Mouse (Mus musculus) ZHBTc4 (cell line): ENCODE data around the gene 9530002B09Rik.

Experiments used
- DNase-seq: peaks from one replicate; pipeline ENCODE4 v3.0.0-alpha.2; 2011; ENCODE audit warnings: low read depth, low spot score

9530002B09Rik gene

GRCm38 (mm10) chr4:122688975-122689374 is at the start of gene 9530002B09Rik:
Gene 9530002B09Rik, plus strand, starts transcription at chr4:122689275.
- DNase-seq, result no peak
